Mouse (Mus musculus) stomach, postnatal 0 days (tissue): Measurements from ENCODE around the gene Scamp4. TPM values are rescaled to one million over a fixed set of nuclear protein-coding genes. Genes with fewer than 3 reads are reported as not detected.
"Not testable (repeated sequence)": the region's sequence is repeated elsewhere in the genome, so short reads cannot be mapped to it uniquely, and the experiment has no call there.

Experiments used
- ATAC-seq: fragments of 200-750 bp; cut with Nextera tagmentation; 2 replicates; pipeline ENCODE4 v1.8.0; 2017; ENCODE audit not compliant: low FRiP score, low TSS enrichment
- DNase-seq: peaks from one replicate; pipeline ENCODE4 v3.0.0-alpha.2; 2016; ENCODE audit warnings: low spot score
- H3K27ac ChIP-seq: fragments of 300-500 bp; sonication (generic); replicated peaks from 2 replicates; pipeline ENCODE4 v1.5.1; 2014; ENCODE audit warnings: mild to moderate bottlenecking, control low read depth
- H3K27me3 ChIP-seq: fragments of 300-500 bp; sonication (generic); 2 replicates; pipeline ENCODE4 v1.6.1; 2014; ENCODE audit warnings: low read length; ENCODE audit not compliant: control insufficient read depth, insufficient read depth
- H3K36me3 ChIP-seq: fragments of 300-500 bp; sonication (generic); 2 replicates; pipeline ENCODE4 v1.6.1; 2014; ENCODE audit warnings: low read length, mixed read lengths; ENCODE audit not compliant: control insufficient read depth, insufficient read depth
- H3K4me1 ChIP-seq: fragments of 300-500 bp; sonication (generic); replicated peaks from 2 replicates; pipeline ENCODE4 v1.6.1; 2014; ENCODE audit warnings: antibody characterized with exemption; ENCODE audit not compliant: control insufficient read depth, insufficient read depth
- H3K4me2 ChIP-seq: fragments of 300-500 bp; sonication (generic); replicated peaks from 2 replicates; pipeline ENCODE4 v1.6.1; 2014; ENCODE audit warnings: low read depth, mild to moderate bottlenecking, control low read depth, moderate library complexity
- H3K4me3 ChIP-seq: fragments of 300-500 bp; sonication (generic); 2 replicates; pipeline ENCODE4 v1.5.1; 2014; ENCODE audit warnings: low read depth, low read length, control low read depth
- H3K9ac ChIP-seq: fragments of 300-500 bp; sonication (generic); 2 replicates; pipeline ENCODE4 v1.6.1; 2014; ENCODE audit warnings: mild to moderate bottlenecking, low read length, control low read depth, mixed read lengths
- H3K9me3 ChIP-seq: fragments of 300-500 bp; sonication (generic); 2 replicates; pipeline ENCODE4 v1.6.1; 2016; ENCODE audit warnings: low read length; ENCODE audit not compliant: control insufficient read depth
- CTCF ChIP-seq: IDR thresholded peaks from 2 replicates; pipeline ENCODE4 v1.5.1; 2016; ENCODE audit warnings: antibody characterized with exemption, low read depth, mild to moderate bottlenecking, moderate library complexity
- EP300 ChIP-seq: optimal IDR thresholded peaks from 2 replicates; pipeline ENCODE3; 2016; ENCODE audit warnings: antibody characterized with exemption
- WGBS: fragments of 180-500 bp; shearing (Covaris S2); extraction: QIAGEN DNeasy Blood & Tissue Kit; methylation state at CpG from one replicate; pipeline ENCODE4 v1.1.7; 2014; 5-methylcytosine and 5-hydroxymethylcytosine counted together
- polyA plus RNA-seq: library from polyadenylated mRNA; unstranded; fragments of >200 nt; fragmentation: Nextera tagmentation; extraction: Ambion mirVana; gene quantifications from 2 replicates; pipeline ENCODE4 v1.2.1, GENCODE M21; 2015

The Scamp4 gene
- polyA plus RNA-seq, 1 experiment from 2014 or later: 67.8 TPM

GRCm38 (mm10) chr10:80635345-80635744 is 32.7 kb downstream of the Scamp4 start:
- DNase-seq: no peak
- Histone ChIP-seq H3K4me2 (no peak overlapping the region), H3K9me3 (no peaks in the 10 kb centered on the region), H3K4me3 (no peak overlapping the region), H3K27ac (no peak overlapping the region), H3K27me3 (no peaks in the 10 kb centered on the region), H3K9ac (no peak overlapping the region), H3K4me1 (no peaks in the 10 kb centered on the region), H3K36me3 (peaks cover 40% of the 10 kb centered on the region)
- ATAC-seq: no peak
- WGBS: 75% methylated on average over 6 of the region's 6 CpGs
- TF ChIP-seq EP300 (no peak), CTCF (no peak)

- ATAC-seq (no peak), DNase-seq (no peak)
- 82% methylated on average over 10 of the region's 10 CpGs for WGBS
- Histone ChIP-seq H3K9ac (no peak overlapping the region; the same call in 1 of the 2 replicates), H3K4me2 (no peak overlapping the region), H3K27ac (no peak overlapping the region), H3K4me3 (no peak overlapping the region), H3K9me3 (no peaks in the 10 kb centered on the region), H3K4me1 (no peaks in the 10 kb centered on the region), H3K27me3 (no peaks in the 10 kb centered on the region), H3K36me3 (peaks cover 23% of the 10 kb centered on the region)
- TF ChIP-seq CTCF (no peak), EP300 (no peak)
Observed at GRCm38 (mm10) chr10:80646936-80647335, 44.3 kb downstream of the Scamp4 start.

GRCm38 (mm10) chr10:80649910-80650309 is 47.2 kb downstream of the Scamp4 start:
- H3K27ac ChIP-seq, H3K4me1 ChIP-seq, ATAC-seq, H3K4me3 ChIP-seq, H3K9ac ChIP-seq, H3K9me3 ChIP-seq, DNase-seq, H3K4me2 ChIP-seq, H3K27me3 ChIP-seq, H3K36me3 ChIP-seq: not testable (repeated sequence)
- 86% methylated on average over 6 of the region's 6 CpGs for WGBS

GRCm38 (mm10) chr10:80650392-80650791 is 47.7 kb downstream of the Scamp4 start:
- Histone ChIP-seq H3K36me3 (peaks cover 3% of the 10 kb centered on the region), H3K9ac (no peak overlapping the region), H3K4me1 (peaks cover 5% of the 10 kb centered on the region; the same call in 1 of the 2 replicates), H3K27me3 (no peaks in the 10 kb centered on the region), H3K27ac (no peak overlapping the region), H3K9me3 (no peaks in the 10 kb centered on the region), H3K4me2 (no peak overlapping the region), H3K4me3 (no peak overlapping the region)
- WGBS: 92% methylated on average over 10 of the region's 10 CpGs
- ATAC-seq (no peak), DNase-seq (no peak)
- TF ChIP-seq CTCF: no peak
- no peak for TF ChIP-seq EP300

GRCm38 (mm10) chr10:80653156-80653720 is 50.6 kb downstream of the Scamp4 start:
- H3K4me3 ChIP-seq: no peak overlapping the region
- H3K9me3 ChIP-seq: no peaks in the 10 kb centered on the region
- ATAC-seq (no peak), DNase-seq (no peak)
- H3K36me3 ChIP-seq: no peaks in the 10 kb centered on the region
- H3K4me1 ChIP-seq: peaks cover 8% of the 10 kb centered on the region; the same call in 1 of the 2 replicates
- TF ChIP-seq EP300: no peak
- TF ChIP-seq CTCF: no peak
- WGBS: 82% methylated on average over 6 of the region's 6 CpGs
- H3K9ac ChIP-seq: no peak overlapping the region
- no peak overlapping the region for H3K27ac ChIP-seq
- no peaks in the 10 kb centered on the region for H3K27me3 ChIP-seq
- H3K4me2 ChIP-seq: no peak overlapping the region

GRCm38 (mm10) chr10:80654866-80655265 is 52.2 kb downstream of the Scamp4 start:
- ATAC-seq: no peak
- WGBS: 75% methylated on average over 6 of the region's 6 CpGs
- Histone ChIP-seq H3K36me3 (no peaks in the 10 kb centered on the region), H3K27ac (no peak overlapping the region), H3K27me3 (no peaks in the 10 kb centered on the region), H3K9ac (peak overlapping the region; percentile 27; the same call in 1 of the 2 replicates), H3K4me2 (no peak overlapping the region), H3K4me1 (peaks cover 8% of the 10 kb centered on the region; the same call in 1 of the 2 replicates), H3K4me3 (no peak overlapping the region), H3K9me3 (no peaks in the 10 kb centered on the region)
- no peak for TF ChIP-seq EP300
- TF ChIP-seq CTCF: no peak
- no peak for DNase-seq
